Mouse (Mus musculus): ENCODE measurements around the gene F2. TPM values are rescaled to one million over a fixed set of nuclear protein-coding genes. Genes with fewer than 3 reads are reported as not detected.

Gene F2
- polyA plus RNA-seq, 2 experiments, result 1.3 to 1.7 TPM

- H3K36me3 ChIP-seq (ENCODE audit: control insufficient read depth, insufficient read depth, low read length), result no peaks in the 10 kb centered on the region
- 80% methylated on average over 5 of the region's 5 CpGs for WGBS
These were observed 619 bp upstream of the F2 start for GRCm38 (mm10) chr2:91636727-91637338.

GRCm38 (mm10) chr2:91635486-91635885 is 728 bp downstream of the F2 start:
- H3K4me2 ChIP-seq (replicated peaks; ENCODE audit: low read depth, low read length, severe bottlenecking), result no peak overlapping the region
- ATAC-seq (ENCODE audit: low FRiP score, low read depth) (no peak), DNase-seq (ENCODE audit: low spot score) (no peak)
- no peaks in the 10 kb centered on the region for H3K4me1 ChIP-seq (ENCODE audit: control insufficient read depth, insufficient read depth, low read length)
- H3K4me3 ChIP-seq (replicated peaks; ENCODE audit: low read length), result no peak overlapping the region
- H3K9me3 ChIP-seq (ENCODE audit: control insufficient read depth, low read length), result no peaks in the 10 kb centered on the region
- H3K36me3 ChIP-seq (ENCODE audit: control insufficient read depth, insufficient read depth, low read length), result no peaks in the 10 kb centered on the region
- H3K9ac ChIP-seq (ENCODE audit: low read depth, low read length, severe bottlenecking), result no peak overlapping the region
- WGBS, result 87% methylated on average over 11 of the region's 11 CpGs
- no peaks in the 10 kb centered on the region for H3K27me3 ChIP-seq (ENCODE audit: control insufficient read depth, insufficient read depth, low read length)
- no peak for TF ChIP-seq POLR2A (IDR thresholded peaks at IDR 0.05; ENCODE audit: borderline replicate concordance, extremely low read depth, insufficient read depth, insufficient read length)
- no peak overlapping the region for H3K27ac ChIP-seq (replicated peaks; ENCODE audit: low read depth, low read length)

More at GRCm38 (mm10) chr2:91636727-91637338, 619 bp upstream of the F2 start:
- no peak for ATAC-seq (ENCODE audit: low FRiP score, low read depth)
- TF ChIP-seq POLR2A (IDR thresholded peaks at IDR 0.05; ENCODE audit: borderline replicate concordance, extremely low read depth, insufficient read depth, insufficient read length), result no peak
- H3K4me1 ChIP-seq (ENCODE audit: control insufficient read depth, insufficient read depth, low read length), result no peaks in the 10 kb centered on the region
- H3K27me3 ChIP-seq (ENCODE audit: control insufficient read depth, insufficient read depth, low read length), result no peaks in the 10 kb centered on the region
- no peak overlapping the region for H3K27ac ChIP-seq (replicated peaks; ENCODE audit: low read depth, low read length)
- H3K9ac ChIP-seq (ENCODE audit: low read depth, low read length, severe bottlenecking), result no peak overlapping the region
- H3K9me3 ChIP-seq (ENCODE audit: control insufficient read depth, low read length), result no peaks in the 10 kb centered on the region
- no peak overlapping the region for H3K4me3 ChIP-seq (replicated peaks; ENCODE audit: low read length)
- H3K4me2 ChIP-seq (replicated peaks; ENCODE audit: low read depth, low read length, severe bottlenecking), result no peak overlapping the region
- no peak for DNase-seq (ENCODE audit: low spot score)

GRCm38 (mm10) chr2:91634841-91635240 is 1.4 kb downstream of the F2 start:
- DNase-seq (ENCODE audit: low spot score) (no peak), ATAC-seq (ENCODE audit: low FRiP score, low read depth) (no peak)
- no peak for TF ChIP-seq POLR2A (IDR thresholded peaks at IDR 0.05; ENCODE audit: borderline replicate concordance, extremely low read depth, insufficient read depth, insufficient read length)
- WGBS, result 80% methylated on average over 9 of the region's 9 CpGs
- Histone ChIP-seq H3K9ac (ENCODE audit: low read depth, low read length, severe bottlenecking) (no peak overlapping the region), H3K27me3 (ENCODE audit: control insufficient read depth, insufficient read depth, low read length) (no peaks in the 10 kb centered on the region), H3K4me3 (replicated peaks; ENCODE audit: low read length) (no peak overlapping the region), H3K36me3 (ENCODE audit: control insufficient read depth, insufficient read depth, low read length) (no peaks in the 10 kb centered on the region), H3K27ac (replicated peaks; ENCODE audit: low read depth, low read length) (no peak overlapping the region), H3K4me2 (replicated peaks; ENCODE audit: low read depth, low read length, severe bottlenecking) (no peak overlapping the region), H3K9me3 (ENCODE audit: control insufficient read depth, low read length) (no peaks in the 10 kb centered on the region), H3K4me1 (ENCODE audit: control insufficient read depth, insufficient read depth, low read length) (no peaks in the 10 kb centered on the region)

- Histone ChIP-seq H3K36me3 (ENCODE audit: control insufficient read depth, insufficient read depth, low read length) (no peaks in the 10 kb centered on the region), H3K9me3 (ENCODE audit: control insufficient read depth, low read length) (no peaks in the 10 kb centered on the region), H3K27ac (replicated peaks; ENCODE audit: low read depth, low read length) (no peak overlapping the region), H3K27me3 (ENCODE audit: control insufficient read depth, insufficient read depth, low read length) (no peaks in the 10 kb centered on the region), H3K4me3 (replicated peaks; ENCODE audit: low read length) (no peak overlapping the region), H3K4me1 (ENCODE audit: control insufficient read depth, insufficient read depth, low read length) (no peaks in the 10 kb centered on the region), H3K4me2 (replicated peaks; ENCODE audit: low read depth, low read length, severe bottlenecking) (no peak overlapping the region), H3K9ac (ENCODE audit: low read depth, low read length, severe bottlenecking) (no peak overlapping the region)
- WGBS, result 77% methylated on average over 12 of the region's 12 CpGs
- no peak for DNase-seq (ENCODE audit: low spot score)
- no peak for TF ChIP-seq POLR2A (IDR thresholded peaks at IDR 0.05; ENCODE audit: borderline replicate concordance, extremely low read depth, insufficient read depth, insufficient read length)
- no peak for ATAC-seq (ENCODE audit: low FRiP score, low read depth)
These were observed 2.8 kb downstream of the F2 start for GRCm38 (mm10) chr2:91633334-91633977.

- no peaks in the 10 kb centered on the region for H3K9me3 ChIP-seq (ENCODE audit: control insufficient read depth, low read length)
- H3K27ac ChIP-seq (replicated peaks; ENCODE audit: low read depth, low read length), result no peak overlapping the region
- no peaks in the 10 kb centered on the region for H3K27me3 ChIP-seq (ENCODE audit: control insufficient read depth, insufficient read depth, low read length)
- 83% methylated on average over 5 of the region's 5 CpGs for WGBS
- H3K9ac ChIP-seq (ENCODE audit: low read depth, low read length, severe bottlenecking), result no peak overlapping the region
- no peaks in the 10 kb centered on the region for H3K4me1 ChIP-seq (ENCODE audit: control insufficient read depth, insufficient read depth, low read length)
- TF ChIP-seq POLR2A (IDR thresholded peaks at IDR 0.05; ENCODE audit: borderline replicate concordance, extremely low read depth, insufficient read depth, insufficient read length), result no peak
- H3K36me3 ChIP-seq (ENCODE audit: control insufficient read depth, insufficient read depth, low read length), result no peaks in the 10 kb centered on the region
- ATAC-seq (ENCODE audit: low FRiP score, low read depth), result no peak
- H3K4me2 ChIP-seq (replicated peaks; ENCODE audit: low read depth, low read length, severe bottlenecking), result no peak overlapping the region
- no peak for DNase-seq (ENCODE audit: low spot score)
- H3K4me3 ChIP-seq (replicated peaks; ENCODE audit: low read length), result no peak overlapping the region
These were observed 3.9 kb downstream of the F2 start for GRCm38 (mm10) chr2:91632316-91632715.

Data from limb, embryonic 14.5 days (tissue).